Mouse (Mus musculus): ENCODE results near the gene Dgke. TPM values are rescaled to one million over a fixed set of nuclear protein-coding genes. Genes with fewer than 3 reads are reported as not detected.

Dgke gene
- polyA plus RNA-seq, 1 experiment from 2014 or later, result 0.68 TPM

- Histone ChIP-seq H3K27ac (ENCODE audit: low read length) (no peak overlapping the region), H3K4me3 (ENCODE audit: low read depth, low read length) (no peak overlapping the region), H3K27me3 (ENCODE audit: control insufficient read depth, insufficient read depth, low read depth, low read length) (no peaks in the 10 kb centered on the region), H3K4me1 (ENCODE audit: control insufficient read depth, low read depth, low read length) (peaks cover 6% of the 10 kb centered on the region; the same call in 1 of the 2 replicates), H3K9ac (ENCODE audit: low read depth, low read length) (no peak overlapping the region), H3K36me3 (ENCODE audit: control insufficient read depth, insufficient read depth) (no peaks in the 10 kb centered on the region), H3K4me2 (ENCODE audit: low read depth, low read length) (no peak overlapping the region), H3K9me3 (replicated peaks; ENCODE audit: control insufficient read depth, low read length) (no peaks in the 10 kb centered on the region)
- 53% methylated on average over 11 of the region's 11 CpGs for WGBS (ENCODE audit: insufficient replicate concordance)
- ATAC-seq (ENCODE audit: low read depth), result no peak
Observed at GRCm38 (mm10) chr11:89067871-89068490, 1.3 kb upstream of the Dgke start.

- Histone ChIP-seq H3K4me2 (ENCODE audit: low read depth, low read length) (no peak overlapping the region), H3K9ac (ENCODE audit: low read depth, low read length) (no peak overlapping the region), H3K9me3 (replicated peaks; ENCODE audit: control insufficient read depth, low read length) (no peaks in the 10 kb centered on the region), H3K4me1 (ENCODE audit: control insufficient read depth, low read depth, low read length) (peaks cover 6% of the 10 kb centered on the region; the same call in 1 of the 2 replicates), H3K27me3 (ENCODE audit: control insufficient read depth, insufficient read depth, low read depth, low read length) (no peaks in the 10 kb centered on the region), H3K36me3 (ENCODE audit: control insufficient read depth, insufficient read depth) (no peaks in the 10 kb centered on the region), H3K27ac (ENCODE audit: low read length) (no peak overlapping the region), H3K4me3 (ENCODE audit: low read depth, low read length) (no peak overlapping the region)
- WGBS (ENCODE audit: insufficient replicate concordance), result 53% methylated on average over 6 of the region's 6 CpGs
- no peak for ATAC-seq (ENCODE audit: low read depth)
Observed at GRCm38 (mm10) chr11:89067301-89067822, 712 bp upstream of the Dgke start.

- H3K9ac ChIP-seq (ENCODE audit: low read depth, low read length), result no peak overlapping the region
- WGBS (ENCODE audit: insufficient replicate concordance), result 63% methylated on average over 6 of the region's 6 CpGs
- H3K27ac ChIP-seq (ENCODE audit: low read length), result no peak overlapping the region
- H3K4me3 ChIP-seq (ENCODE audit: low read depth, low read length), result no peak overlapping the region
- no peaks in the 10 kb centered on the region for H3K36me3 ChIP-seq (ENCODE audit: control insufficient read depth, insufficient read depth)
- H3K9me3 ChIP-seq (replicated peaks; ENCODE audit: control insufficient read depth, low read length), result no peaks in the 10 kb centered on the region
- H3K4me2 ChIP-seq (ENCODE audit: low read depth, low read length), result no peak overlapping the region
- no peak for ATAC-seq (ENCODE audit: low read depth)
- H3K4me1 ChIP-seq (ENCODE audit: control insufficient read depth, low read depth, low read length), result peaks cover 6% of the 10 kb centered on the region; the same call in 1 of the 2 replicates
- no peaks in the 10 kb centered on the region for H3K27me3 ChIP-seq (ENCODE audit: control insufficient read depth, insufficient read depth, low read depth, low read length)
Observed at GRCm38 (mm10) chr11:89066126-89066525, 524 bp downstream of the Dgke start.

- no peak for ATAC-seq (ENCODE audit: low read depth)
- Histone ChIP-seq H3K4me2 (ENCODE audit: low read depth, low read length) (no peak overlapping the region), H3K9me3 (replicated peaks; ENCODE audit: control insufficient read depth, low read length) (no peaks in the 10 kb centered on the region), H3K27me3 (ENCODE audit: control insufficient read depth, insufficient read depth, low read depth, low read length) (no peaks in the 10 kb centered on the region), H3K36me3 (ENCODE audit: control insufficient read depth, insufficient read depth) (no peaks in the 10 kb centered on the region), H3K27ac (ENCODE audit: low read length) (no peak overlapping the region), H3K9ac (ENCODE audit: low read depth, low read length) (no peak overlapping the region), H3K4me1 (ENCODE audit: control insufficient read depth, low read depth, low read length) (peaks cover 11% of the 10 kb centered on the region), H3K4me3 (ENCODE audit: low read depth, low read length) (no peak overlapping the region)
- WGBS (ENCODE audit: insufficient replicate concordance), result 91% methylated on average over 3 of the region's 3 CpGs
Observed at GRCm38 (mm10) chr11:89065297-89065696, 1.4 kb downstream of the Dgke start.

- ATAC-seq (ENCODE audit: low read depth), result no peak
- H3K4me3 ChIP-seq (ENCODE audit: low read depth, low read length), result no peak overlapping the region
- no peak overlapping the region for H3K4me2 ChIP-seq (ENCODE audit: low read depth, low read length)
Observed at GRCm38 (mm10) chr11:89064312-89064711, 2.3 kb downstream of the Dgke start.

GRCm38 (mm10) chr11:89061362-89061761 is 5.3 kb downstream of the Dgke start:
- Histone ChIP-seq H3K27ac (ENCODE audit: low read length) (no peak overlapping the region), H3K9me3 (replicated peaks; ENCODE audit: control insufficient read depth, low read length) (no peaks in the 10 kb centered on the region), H3K27me3 (ENCODE audit: control insufficient read depth, insufficient read depth, low read depth, low read length) (no peaks in the 10 kb centered on the region), H3K4me2 (ENCODE audit: low read depth, low read length) (no peak overlapping the region), H3K4me1 (ENCODE audit: control insufficient read depth, low read depth, low read length) (peaks cover 25% of the 10 kb centered on the region), H3K4me3 (ENCODE audit: low read depth, low read length) (no peak overlapping the region), H3K9ac (ENCODE audit: low read depth, low read length) (no peak overlapping the region), H3K36me3 (ENCODE audit: control insufficient read depth, insufficient read depth) (no peaks in the 10 kb centered on the region)
- WGBS (ENCODE audit: insufficient replicate concordance), result 48% methylated on average over 7 of the region's 7 CpGs
- ATAC-seq (ENCODE audit: low read depth), result no peak

More at GRCm38 (mm10) chr11:89064312-89064711, 2.3 kb downstream of the Dgke start:
- Histone ChIP-seq H3K9ac (ENCODE audit: low read depth, low read length) (no peak overlapping the region), H3K9me3 (replicated peaks; ENCODE audit: control insufficient read depth, low read length) (no peaks in the 10 kb centered on the region), H3K4me1 (ENCODE audit: control insufficient read depth, low read depth, low read length) (peaks cover 21% of the 10 kb centered on the region), H3K36me3 (ENCODE audit: control insufficient read depth, insufficient read depth) (no peaks in the 10 kb centered on the region), H3K27ac (ENCODE audit: low read length) (no peak overlapping the region), H3K27me3 (ENCODE audit: control insufficient read depth, insufficient read depth, low read depth, low read length) (no peaks in the 10 kb centered on the region)
- 28% methylated on average over 6 of the region's 6 CpGs for WGBS (ENCODE audit: insufficient replicate concordance)

GRCm38 (mm10) chr11:89060423-89061089 is 6.1 kb downstream of the Dgke start:
- WGBS (ENCODE audit: insufficient replicate concordance), result under 1% methylated on average over 63 of the region's 63 CpGs
- Histone ChIP-seq H3K4me2 (ENCODE audit: low read depth, low read length) (peak overlapping the region; percentile 98), H3K9ac (ENCODE audit: low read depth, low read length) (peak overlapping the region; percentile 64), H3K27me3 (ENCODE audit: control insufficient read depth, insufficient read depth, low read depth, low read length) (no peaks in the 10 kb centered on the region), H3K36me3 (ENCODE audit: control insufficient read depth, insufficient read depth) (no peaks in the 10 kb centered on the region), H3K27ac (ENCODE audit: low read length) (no peak overlapping the region), H3K9me3 (replicated peaks; ENCODE audit: control insufficient read depth, low read length) (no peaks in the 10 kb centered on the region), H3K4me3 (ENCODE audit: low read depth, low read length) (peak overlapping the region; percentile 71), H3K4me1 (ENCODE audit: control insufficient read depth, low read depth, low read length) (peaks cover 25% of the 10 kb centered on the region)
- peak; percentile 90 for ATAC-seq (ENCODE audit: low read depth)

- Histone ChIP-seq H3K36me3 (ENCODE audit: control insufficient read depth, insufficient read depth) (no peaks in the 10 kb centered on the region), H3K4me2 (ENCODE audit: low read depth, low read length) (peak overlapping the region; percentile 98), H3K4me3 (ENCODE audit: low read depth, low read length) (peak overlapping the region; percentile 71), H3K9ac (ENCODE audit: low read depth, low read length) (peak overlapping the region; percentile 64), H3K27me3 (ENCODE audit: control insufficient read depth, insufficient read depth, low read depth, low read length) (no peaks in the 10 kb centered on the region), H3K9me3 (replicated peaks; ENCODE audit: control insufficient read depth, low read length) (no peaks in the 10 kb centered on the region), H3K4me1 (ENCODE audit: control insufficient read depth, low read depth, low read length) (peaks cover 25% of the 10 kb centered on the region), H3K27ac (ENCODE audit: low read length) (no peak overlapping the region)
- under 1% methylated on average over 33 of the region's 33 CpGs for WGBS (ENCODE audit: insufficient replicate concordance)
- peak; percentile 38 for ATAC-seq (ENCODE audit: low read depth)
Observed at GRCm38 (mm10) chr11:89059919-89060422, 6.7 kb downstream of the Dgke start.

All from liver, embryonic 16.5 days (tissue).